In genomic region chr5:44146437-44147332, GRCm38 (mm10) we compare ENCODE assay signal across 26 mouse cellular contexts. TPM values are rescaled to one million over a fixed set of nuclear protein-coding genes. Genes with fewer than 3 reads are reported as not detected.
A peak's percentile ranks its signal among the peaks of the same experiment; 100 is the strongest.
DNase-seq lines count a peak whose midpoint lies in the region; ATAC-seq and TF ChIP-seq lines count a peak whose summit lies in the region.
"Had no signal": no experiment of that assay in that cellular context is flagged by ENCODE, and none has a peak within 500 bp of the region (broad histone marks: within the 10 kb centered on the region; RNA-seq: fewer than 3 reads in every experiment).

No protein-coding gene starts in this region.

- ATAC-seq in lung, postnatal 0 days = 0 out of 2 replicates have a peak, but pooled peaks have one; percentile 9
- peak; percentile 88 to 95 for ATAC-seq in hematopoietic stem cell, adult 5-6 weeks (replicated peaks in 1 of 2; ENCODE audit: insufficient read depth in 1 of 2, low FRiP score in 2 of 2, low TSS enrichment in 1 of 2, low read depth in 1 of 2, poor library complexity in 2 of 2, severe bottlenecking in 2 of 2)
- no peak for ATAC-seq in stomach, embryonic 16.5 days (ENCODE audit: insufficient read depth, low FRiP score)
- ATAC-seq: activated CD4-positive, CD25-positive, alpha-beta regulatory T cell, adult 4 months; forebrain, embryonic 13.5 days; forebrain, postnatal 0 days; hindbrain, postnatal 0 days; Patski had no signal

- no peak for TF ChIP-seq POLR2A in heart, adult 2 months (IDR thresholded peaks at IDR 0.05; ENCODE audit: insufficient read depth, low read depth, low read length)

- no peak for TF ChIP-seq CTCF in lung, postnatal 0 days (IDR thresholded peaks at IDR 0.05)
- no peak for TF ChIP-seq CTCF in heart, adult 2 months (IDR thresholded peaks at IDR 0.05)

- H3K4me2 ChIP-seq in lung, postnatal 0 days (replicated peaks; ENCODE audit: low read depth, low read length) = no peak overlapping the region
- H3K4me2 ChIP-seq in stomach, embryonic 16.5 days (ENCODE audit: low read depth, low read length) = no peak overlapping the region
- H3K4me2 ChIP-seq: embryonic facial prominence, embryonic 13.5 days; forebrain, embryonic 13.5 days; hindbrain, embryonic 13.5 days had no signal

- 54% methylated on average over 6 of the region's 6 CpGs for WGBS in lung, postnatal 0 days
- 69% methylated on average over 6 of the region's 6 CpGs for WGBS in stomach, embryonic 16.5 days
- 74% methylated on average over 6 of the region's 6 CpGs for whole genome bisulfite sequencing in heart, adult 2 months

- peak; percentile 36 for DNase-seq in lung, postnatal 0 days (ENCODE audit: low spot score)
- DNase-seq in lung, postnatal 14 days = no peak
- peak; percentile 54 for DNase-seq in brain, adult 2 months (ENCODE audit: low read depth, low spot score)
- DNase-seq in heart, adult 2 months = no peak
- no peak for DNase-seq in layer of hippocampus, postnatal 36 days
- no peak for DNase-seq in urinary bladder, postnatal 25 days (ENCODE audit: low spot score)
- DNase-seq: adrenal gland, postnatal 36 days; cerebellum, adult 11-12 months; cerebellum, adult 9-10 months; cerebellum, postnatal 25 days; forebrain, postnatal 0 days; gastrocnemius, adult 2 months; gastrocnemius, postnatal 25 days; heart, adult 11 months; heart, postnatal 10 days; heart, postnatal 4 days had no signal

- TF ChIP-seq EP300 in lung, postnatal 0 days (IDR thresholded peaks at IDR 0.05) = peak; percentile 59; the same call in 1 of the 2 replicates
- TF ChIP-seq EP300 in heart, adult 2 months (IDR thresholded peaks at IDR 0.05; ENCODE audit: insufficient read depth, low read depth, low read length) = no peak

- peaks cover 8% of the 10 kb centered on the region; the same call in 1 of the 2 replicates for H3K4me1 ChIP-seq in lung, postnatal 0 days (ENCODE audit: insufficient read depth, low read depth, low read length)
- peaks cover 11% of the 10 kb centered on the region; the same call in 1 of the 2 replicates for H3K4me1 ChIP-seq in stomach, embryonic 16.5 days (ENCODE audit: control insufficient read depth, insufficient read depth, low read length)
- peaks cover 1% of the 10 kb centered on the region; the same call in 1 of the 2 replicates for H3K4me1 ChIP-seq in heart, adult 2 months (ENCODE audit: control insufficient read depth, insufficient read depth, low read length)
- H3K4me1 ChIP-seq: embryonic facial prominence, embryonic 13.5 days; heart, embryonic 10.5 days had no signal

- no peak overlapping the region for H3K9ac ChIP-seq in lung, postnatal 0 days (replicated peaks; ENCODE audit: low read depth)
- no peak overlapping the region for H3K9ac ChIP-seq in stomach, embryonic 16.5 days (ENCODE audit: low read length)
- H3K9ac ChIP-seq in heart, adult 2 months (ENCODE audit: low read depth, low read length) = no peak overlapping the region
- H3K9ac ChIP-seq: embryonic facial prominence, embryonic 13.5 days; forebrain, embryonic 13.5 days; forebrain, postnatal 0 days; hindbrain, embryonic 13.5 days had no signal

- H3K27me3 ChIP-seq in lung, postnatal 0 days (replicated peaks; ENCODE audit: insufficient read depth, low read length) = no peaks in the 10 kb centered on the region
- no peaks in the 10 kb centered on the region for H3K27me3 ChIP-seq in stomach, embryonic 16.5 days (ENCODE audit: control insufficient read depth, insufficient read depth, low read length)
- H3K27me3 ChIP-seq in heart, adult 2 months (ENCODE audit: control insufficient read depth, insufficient read depth, low read length) = no peaks in the 10 kb centered on the region
- H3K27me3 ChIP-seq: CH12.LX; embryonic facial prominence, embryonic 13.5 days; forebrain, embryonic 13.5 days; hindbrain, embryonic 13.5 days; Patski had no signal

- intact Hi-C loops in heart, adult 2 months (cut with DNase I) = no loop called here

- no peaks in the 10 kb centered on the region for H3K36me3 ChIP-seq in lung, postnatal 0 days (ENCODE audit: insufficient read depth, low read length)
- H3K36me3 ChIP-seq in stomach, embryonic 16.5 days (ENCODE audit: control insufficient read depth, insufficient read depth, low read length) = no peaks in the 10 kb centered on the region
- H3K36me3 ChIP-seq in heart, adult 2 months (ENCODE audit: control insufficient read depth, insufficient read depth, low read length) = no peaks in the 10 kb centered on the region
- H3K36me3 ChIP-seq: embryonic facial prominence, embryonic 13.5 days; heart, embryonic 10.5 days; hindbrain, embryonic 13.5 days had no signal

- no peak overlapping the region for H3K4me3 ChIP-seq in lung, postnatal 0 days (ENCODE audit: low read depth, low read length)
- no peak overlapping the region for H3K4me3 ChIP-seq in stomach, embryonic 16.5 days (replicated peaks; ENCODE audit: low read length)
- H3K4me3 ChIP-seq in heart, adult 2 months = no peak overlapping the region
- H3K4me3 ChIP-seq: embryonic facial prominence, embryonic 13.5 days; forebrain, embryonic 13.5 days; gastrocnemius, adult 2 months; heart, embryonic 10.5 days; hindbrain, embryonic 13.5 days had no signal

- H3K79me2 ChIP-seq in heart, adult 2 months (replicated peaks; ENCODE audit: control insufficient read depth, insufficient read depth, low read length) = no peaks in the 10 kb centered on the region

- H3K27ac ChIP-seq in lung, postnatal 0 days (ENCODE audit: low read length) = no peak overlapping the region
- H3K27ac ChIP-seq in stomach, embryonic 16.5 days (ENCODE audit: low read length) = peak overlapping the region; percentile 11; the same call in 1 of the 2 replicates
- H3K27ac ChIP-seq in heart, adult 2 months = no peak overlapping the region
- H3K27ac ChIP-seq: embryonic facial prominence, embryonic 13.5 days; forebrain, embryonic 13.5 days; gastrocnemius, adult 2 months; heart, embryonic 10.5 days; hindbrain, embryonic 13.5 days; hindbrain, postnatal 0 days had no signal

- H3K9me3 ChIP-seq in lung, postnatal 0 days (ENCODE audit: low read length) = no peaks in the 10 kb centered on the region
- H3K9me3 ChIP-seq in stomach, embryonic 16.5 days (replicated peaks; ENCODE audit: control insufficient read depth, low read length) = peaks cover 5% of the 10 kb centered on the region; the same call in 1 of the 2 replicates
- H3K9me3 ChIP-seq: forebrain, embryonic 13.5 days; heart, embryonic 10.5 days had no signal

RNA-seq across cellular contexts. Expression of gene Prom1, which starts 44.9 kb away (rescaled TPM):
- 22.8 and 22.9 TPM in 2 replicates for polyA plus RNA-seq in lung, postnatal 0 days (2015; fragmentation: Nextera tagmentation; extraction: Ambion mirVana)
- total RNA-seq in hematopoietic stem cell, adult 5-6 weeks (2017) = 3.3 and 6.4 TPM in 2 replicates
- 61.3 and 79.0 TPM in 2 replicates for polyA plus RNA-seq in stomach, embryonic 16.5 days (2015; fragmentation: Nextera tagmentation; extraction: Ambion mirVana)
- 10 to 100 TPM in 1 of 2 experiments, 1 to 10 TPM in 1; 7.8 to 10.0 TPM for total RNA-seq in heart, adult 2 months (2021)
- 0.57 and 1.8 TPM in 2 replicates for polyA plus RNA-seq in heart, adult 2 months (2012; rRNA removed)
- total RNA-seq in layer of hippocampus, postnatal 36 days (2021) = 10 to 100 TPM; 19.1 to 20.8 TPM

Comparison
In these comparisons a context has a peak if more than half of its experiments do, and no peak if none do; other contexts are left out.
1. DNase-seq: peak in lung, postnatal 0 days (single experiment) and brain, adult 2 months (single experiment); none in lung, postnatal 14 days (single experiment), heart, adult 2 months (0 of 2), layer of hippocampus, postnatal 36 days (0 of 2) and urinary bladder, postnatal 25 days (single experiment).